Mouse (Mus musculus): Measurements from ENCODE around the gene Ptprs.

Gene Ptprs

GRCm38 (mm10) chr17:56490438-56491152, 14.3 kb upstream of the Ptprs start:
- DNase-seq = no peak

GRCm38 (mm10) chr17:56488028-56488427, 11.7 kb upstream of the Ptprs start:
- no peak for DNase-seq

GRCm38 (mm10) chr17:56487441-56487888, 11.2 kb upstream of the Ptprs start:
- peak; percentile 50 for DNase-seq

GRCm38 (mm10) chr17:56485926-56486325, 9.6 kb upstream of the Ptprs start:
- no peak for DNase-seq

- no peak for DNase-seq
Observed at GRCm38 (mm10) chr17:56485118-56485517, 8.8 kb upstream of the Ptprs start.

GRCm38 (mm10) chr17:56482671-56483070, 6.4 kb upstream of the Ptprs start:
- no peak for DNase-seq

GRCm38 (mm10) chr17:56479358-56479757, 3.1 kb upstream of the Ptprs start:
- peak; percentile 78 for DNase-seq

- no peak for DNase-seq
Observed at GRCm38 (mm10) chr17:56478191-56478611, 1.9 kb upstream of the Ptprs start.

GRCm38 (mm10) chr17:56477191-56477818, 1.0 kb upstream of the Ptprs start:
- no peak for DNase-seq

- peak; percentile 65 for DNase-seq
Observed at GRCm38 (mm10) chr17:56475584-56476401, 490 bp downstream of the Ptprs start.

GRCm38 (mm10) chr17:56474831-56475581, 1.3 kb downstream of the Ptprs start:
- DNase-seq = peak; percentile 14

GRCm38 (mm10) chr17:56474311-56474830, 1.9 kb downstream of the Ptprs start:
- DNase-seq = no peak

GRCm38 (mm10) chr17:56473611-56473905, 2.7 kb downstream of the Ptprs start:
- no peak for DNase-seq

GRCm38 (mm10) chr17:56472733-56473610, 3.3 kb downstream of the Ptprs start:
- peak; percentile 76 for DNase-seq

GRCm38 (mm10) chr17:56472121-56472520, 4.2 kb downstream of the Ptprs start:
- DNase-seq = no peak

GRCm38 (mm10) chr17:56471136-56471535, 5.1 kb downstream of the Ptprs start:
- no peak for DNase-seq

- DNase-seq = no peak
Observed at GRCm38 (mm10) chr17:56470571-56470970, 5.7 kb downstream of the Ptprs start.

GRCm38 (mm10) chr17:56470001-56470436, 6.3 kb downstream of the Ptprs start:
- no peak for DNase-seq

- DNase-seq = no peak
Observed at GRCm38 (mm10) chr17:56469275-56469674, 7.0 kb downstream of the Ptprs start.

GRCm38 (mm10) chr17:56468870-56469269, 7.4 kb downstream of the Ptprs start:
- DNase-seq = no peak

GRCm38 (mm10) chr17:56468380-56468779, 7.9 kb downstream of the Ptprs start:
- no peak for DNase-seq

GRCm38 (mm10) chr17:56467456-56467884, 8.8 kb downstream of the Ptprs start:
- no peak for DNase-seq
